Mouse (Mus musculus) right cerebral cortex, postnatal 14 days (tissue): ENCODE measurements at regions not wholly inside any gene's neighbourhood (a gene's known extent, or its start where the extent isn't known, plus 50 kb on each side); places are given as distances from the start of the nearest gene placed in this dataset.

ENCODE experiments used
- DNase-seq: peaks from one replicate; pipeline ENCODE4 v3.0.0; 2022

GRCm38 (mm10) chr19:54757761-54758160 lies 369.3 kb downstream of the Gpam start:
- DNase-seq, result no peak

GRCm38 (mm10) chr19:54756681-54757257 lies 370.3 kb downstream of the Gpam start:
- peak; percentile 48 for DNase-seq

- DNase-seq, result no peak
Observed at GRCm38 (mm10) chr19:54755451-54755850, 371.6 kb downstream of the Gpam start.

- DNase-seq, result no peak
Observed at GRCm38 (mm10) chr19:54733938-54734337, 393.1 kb downstream of the Gpam start.

- DNase-seq, result no peak
Observed at GRCm38 (mm10) chr19:54731749-54732148, 395.3 kb downstream of the Gpam start.

- DNase-seq, result no peak
Observed at GRCm38 (mm10) chr19:54731315-54731714, 395.7 kb downstream of the Gpam start.

- no peak for DNase-seq
Observed at GRCm38 (mm10) chr19:54730801-54731200, 396.2 kb downstream of the Gpam start.

- no peak for DNase-seq
Observed at GRCm38 (mm10) chr19:54730296-54730695, 396.7 kb downstream of the Gpam start.

GRCm38 (mm10) chr19:54722091-54722490 lies 404.9 kb downstream of the Gpam start:
- no peak for DNase-seq

- no peak for DNase-seq
Observed at GRCm38 (mm10) chr19:54697411-54697810, 429.6 kb downstream of the Gpam start.

GRCm38 (mm10) chr19:54693714-54694113 lies 433.3 kb downstream of the Gpam start:
- no peak for DNase-seq

- DNase-seq, result no peak
Observed at GRCm38 (mm10) chr19:54693094-54693493, 433.9 kb downstream of the Gpam start.

- no peak for DNase-seq
Observed at GRCm38 (mm10) chr19:54691861-54692260, 435.2 kb downstream of the Gpam start.

GRCm38 (mm10) chr19:54688630-54689029 lies 438.4 kb downstream of the Gpam start:
- DNase-seq, result no peak

- DNase-seq, result no peak
Observed at GRCm38 (mm10) chr19:54685147-54685546, 441.9 kb downstream of the Gpam start.
